Mouse (Mus musculus) activated CD4-positive, CD25-positive, alpha-beta regulatory T cell, adult 4 months (primary cell): Measurements from ENCODE around the gene E130208F15Rik. TPM values are rescaled to one million over a fixed set of nuclear protein-coding genes. Genes with fewer than 3 reads are reported as not detected.

Experiments used
- ATAC-seq: one replicate; pipeline ENCODE4 v1.8.0; 2017
- polyA plus RNA-seq, 2 experiments: library from polyadenylated mRNA; unstranded; fragments of 100-300 nt; shearing (Covaris generic); gene quantifications; one replicate each; pipeline ENCODE4 v1.2.1; 2017

Gene E130208F15Rik
- polyA plus RNA-seq, 2 experiments from 2014 or later = not detected

GRCm38 (mm10) chr7:30335688-30336087 is 14.1 kb downstream of the E130208F15Rik start:
- ATAC-seq = no peak

GRCm38 (mm10) chr7:30336384-30336783 is 14.8 kb downstream of the E130208F15Rik start:
- ATAC-seq = peak; percentile 13

- ATAC-seq = no peak
These were observed 18.0 kb downstream of the E130208F15Rik start for GRCm38 (mm10) chr7:30339432-30340109.

GRCm38 (mm10) chr7:30346635-30347379 is 25.3 kb downstream of the E130208F15Rik start:
- ATAC-seq = no peak

- peak; percentile 76 for ATAC-seq
These were observed 26.3 kb downstream of the E130208F15Rik start for GRCm38 (mm10) chr7:30347828-30348227.

GRCm38 (mm10) chr7:30353279-30353822 is 31.8 kb downstream of the E130208F15Rik start:
- peak; percentile 52 for ATAC-seq

- ATAC-seq = no peak
These were observed 32.5 kb downstream of the E130208F15Rik start for GRCm38 (mm10) chr7:30354059-30354458.

GRCm38 (mm10) chr7:30358378-30359186 is 37.0 kb downstream of the E130208F15Rik start:
- ATAC-seq = no peak

GRCm38 (mm10) chr7:30359276-30359865 is 37.8 kb downstream of the E130208F15Rik start:
- ATAC-seq = no peak

GRCm38 (mm10) chr7:30360028-30360427 is 38.5 kb downstream of the E130208F15Rik start:
- ATAC-seq = no peak

- ATAC-seq = no peak
These were observed 41.3 kb downstream of the E130208F15Rik start, which contains the start of gene Lrfn3 for GRCm38 (mm10) chr7:30362652-30363343. Lrfn3 (minus strand) TSS chr7:30362772.

- ATAC-seq = no peak
These were observed 41.8 kb downstream of the E130208F15Rik start for GRCm38 (mm10) chr7:30363344-30363738.

- ATAC-seq = no peak
These were observed 45.9 kb downstream of the E130208F15Rik start for GRCm38 (mm10) chr7:30367466-30367865.

Other genes with a start within 250 kb of the E130208F15Rik start
- 1 to 10 TPM; 4.9 to 5.5 TPM for gene Zfp82, start 248.8 kb upstream of the E130208F15Rik start, polyA plus RNA-seq
- 1 to 10 TPM; 1.9 to 3.2 TPM for gene Gm26920, start 231.3 kb upstream of the E130208F15Rik start, polyA plus RNA-seq
- gene Zfp566, start 231.2 kb upstream of the E130208F15Rik start, polyA plus RNA-seq = 1 to 10 TPM; 8.4 to 9.9 TPM
- gene Zfp260, start 227.0 kb upstream of the E130208F15Rik start, polyA plus RNA-seq = 10 to 100 TPM; 56.6 to 88.9 TPM
- 10 to 100 TPM; 11.8 to 13.4 TPM for gene Zfp382, start 199.8 kb upstream of the E130208F15Rik start, polyA plus RNA-seq
- gene Zfp146, start 152.0 kb upstream of the E130208F15Rik start, polyA plus RNA-seq = 10 to 100 TPM; 11.4 to 18.0 TPM
- 1 to 10 TPM in 1 of 2 experiments, not detected in 1; 4.6 TPM for gene Cox7a1, start 137.6 kb upstream of the E130208F15Rik start, polyA plus RNA-seq
- gene Capns1, start 122.9 kb upstream of the E130208F15Rik start, polyA plus RNA-seq = 10 to 100 TPM; 72.6 to 76.3 TPM
- 10 to 100 TPM; 43.3 to 55.7 TPM for gene Polr2i, start 89.8 kb upstream of the E130208F15Rik start, polyA plus RNA-seq
- 100 to 1,000 TPM; 124 to 138 TPM for gene Tbcb, start 89.5 kb upstream of the E130208F15Rik start, polyA plus RNA-seq
- not detected for gene Ovol3, start 86.0 kb upstream of the E130208F15Rik start, polyA plus RNA-seq
- under 1 TPM; 0.33 to 0.48 TPM for gene Thap8, start 41.6 kb upstream of the E130208F15Rik start, polyA plus RNA-seq
- gene Wdr62, start 41.3 kb upstream of the E130208F15Rik start, polyA plus RNA-seq = 1 to 10 TPM; 2.9 TPM
- gene Clip3, start 30.0 kb upstream of the E130208F15Rik start, polyA plus RNA-seq = 1 to 10 TPM; 3.8 to 5.2 TPM
- gene Alkbh6, start 13.0 kb upstream of the E130208F15Rik start, polyA plus RNA-seq = 100 to 1,000 TPM; 121 to 130 TPM
- 1 to 10 TPM; 2.9 to 6.4 TPM for gene Syne4, start 6.9 kb upstream of the E130208F15Rik start, polyA plus RNA-seq
- gene Sdhaf1, start 2.2 kb downstream of the E130208F15Rik start, polyA plus RNA-seq = 1 to 10 TPM; 4.2 to 8.5 TPM
- gene Lrfn3, start 41.0 kb downstream of the E130208F15Rik start, polyA plus RNA-seq = not detected
- 1 to 10 TPM in 1 of 2 experiments, not detected in 1; 8.1 TPM for gene Tyrobp, start 92.0 kb downstream of the E130208F15Rik start, polyA plus RNA-seq
- gene Hcst, start 98.1 kb downstream of the E130208F15Rik start, polyA plus RNA-seq = 100 to 1,000 TPM; 433 to 632 TPM
- gene Nfkbid, start 100.0 kb downstream of the E130208F15Rik start, polyA plus RNA-seq = 10 to 100 TPM; 36.5 to 41.2 TPM
- 1 to 10 TPM; 3.0 to 4.3 TPM for gene Aplp1, start 123.8 kb downstream of the E130208F15Rik start, polyA plus RNA-seq
- not detected for gene Kirrel2, start 135.9 kb downstream of the E130208F15Rik start, polyA plus RNA-seq
- under 1 TPM in 1 of 2 experiments, not detected in 1; 0.24 TPM for gene Nphs1, start 136.6 kb downstream of the E130208F15Rik start, polyA plus RNA-seq
- not detected for gene Prodh2, start 171.9 kb downstream of the E130208F15Rik start, polyA plus RNA-seq
- 1 to 10 TPM; 1.0 to 1.1 TPM for gene Arhgap33, start 213.3 kb downstream of the E130208F15Rik start, polyA plus RNA-seq
- gene Hspb6, start 230.4 kb downstream of the E130208F15Rik start, polyA plus RNA-seq = 1 to 10 TPM; 1.8 to 2.5 TPM
- gene Proser3, start 230.6 kb downstream of the E130208F15Rik start, polyA plus RNA-seq = 1 to 10 TPM; 2.5 to 4.8 TPM
- gene Lin37, start 238.1 kb downstream of the E130208F15Rik start, polyA plus RNA-seq = 100 to 1,000 TPM in 1 of 2 experiments, 10 to 100 TPM in 1; 93.6 to 106 TPM
- 10 to 100 TPM; 55.1 to 58.9 TPM for gene U2af1l4, start 241.6 kb downstream of the E130208F15Rik start, polyA plus RNA-seq
- gene Gm49396, start 241.6 kb downstream of the E130208F15Rik start, polyA plus RNA-seq = 10 to 100 TPM; 57.9 to 60.0 TPM
- 100 to 1,000 TPM; 279 to 335 TPM for gene Psenen, start 241.9 kb downstream of the E130208F15Rik start, polyA plus RNA-seq
- 100 to 1,000 TPM; 162 to 234 TPM for gene Igflr1, start 243.7 kb downstream of the E130208F15Rik start, polyA plus RNA-seq